Comparison of ENCODE assay signal across 17 mouse cellular contexts in the genomic region with DNA sequence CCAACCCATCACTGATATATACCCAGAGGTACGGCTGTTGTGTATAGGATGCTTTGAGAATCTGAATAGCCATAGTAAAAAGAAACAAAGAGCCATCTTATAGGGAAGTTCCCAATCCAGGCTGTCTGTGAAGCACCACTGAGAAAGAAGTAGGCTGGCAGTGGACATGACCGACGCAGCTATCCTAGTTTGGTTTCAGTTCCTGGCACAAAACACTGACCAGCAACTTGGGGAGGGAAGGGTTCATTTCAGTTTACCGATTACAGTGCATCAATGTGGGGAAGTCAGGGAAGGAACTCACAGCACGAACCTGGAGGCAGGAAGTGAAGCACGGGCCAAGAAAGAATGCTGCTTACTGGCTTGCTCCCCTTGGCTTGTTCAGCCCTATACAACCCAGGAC.
DNase-seq lines count a peak whose midpoint lies in the region; TF ChIP-seq lines count a peak whose summit lies in the region.
"Had no signal": no experiment of that assay in that cellular context is flagged by ENCODE, and none has a peak within 500 bp of the region (broad histone marks: within the 10 kb centered on the region; RNA-seq: fewer than 3 reads in every experiment).

No protein-coding gene starts in this region.

- DNase-seq in heart, adult 8-10 months (ENCODE audit: low spot score): peak; percentile 34
- DNase-seq in heart, postnatal 25 days (ENCODE audit: low spot score): no peak
- DNase-seq in monocyte, adult 2 months (ENCODE audit: low read depth in 1 of 2, low spot score in 2 of 2): peak; percentile 38 to 48
- no peak for DNase-seq in gastrocnemius, adult 8-10 months (ENCODE audit: low spot score in 2 of 2)
- DNase-seq in adipocyte (ENCODE audit: low spot score): no peak
- DNase-seq: adrenal gland, postnatal 14 days; cerebellum, adult 18-20 months; cerebellum, adult 9-11 months; embryo, embryonic 11 days; gastrocnemius, postnatal 10 days had no signal

- H3K79me2 ChIP-seq in macrophage (ENCODE audit: inconsistent target): no peaks in the 10 kb centered on the region

- peaks cover 14% of the 10 kb centered on the region for H3K4me1 ChIP-seq in bone marrow macrophage, adult 2 months (ENCODE audit: control insufficient read depth, insufficient read depth, low read length)
- H3K4me1 ChIP-seq: forebrain, embryonic 15.5 days; hindbrain, embryonic 13.5 days had no signal

- no peak for TF ChIP-seq POLR2A in bone marrow macrophage, adult 2 months (IDR thresholded peaks at IDR 0.05; ENCODE audit: borderline replicate concordance, low read depth, low read length)

- no peak overlapping the region for H3K4me3 ChIP-seq in bone marrow macrophage, adult 2 months (ENCODE audit: insufficient read depth, low read length)
- no peak overlapping the region for H3K4me3 ChIP-seq in macrophage (ENCODE audit: inconsistent target)
- H3K4me3 ChIP-seq: embryonic facial prominence, embryonic 15.5 days; erythroblast, embryonic 14.5 days; forebrain, embryonic 15.5 days; heart, embryonic 13.5 days; hindbrain, embryonic 13.5 days had no signal

- H3K27ac ChIP-seq in bone marrow macrophage, adult 2 months (ENCODE audit: insufficient read depth, low read depth, low read length): peak overlapping the region; percentile 54
- H3K27ac ChIP-seq in macrophage: peak overlapping the region; percentile 72
- H3K27ac ChIP-seq: embryonic facial prominence, embryonic 15.5 days; forebrain, embryonic 15.5 days; heart, embryonic 13.5 days; hindbrain, embryonic 13.5 days had no signal

- TF ChIP-seq CTCF in bone marrow macrophage, adult 2 months (IDR thresholded peaks at IDR 0.05; ENCODE audit: low read depth, low read length): no peak

- WGBS in macrophage (ENCODE audit: missing documents): 23% methylated on average over 6 of the region's 6 CpGs

- intact Hi-C loops in heart, postnatal 25 days (cut with DNase I): no loop called here

- no peaks in the 10 kb centered on the region for H3K36me3 ChIP-seq in macrophage (ENCODE audit: inconsistent target)
- H3K36me3 ChIP-seq: embryonic facial prominence, embryonic 15.5 days; forebrain, embryonic 15.5 days; heart, embryonic 13.5 days; hindbrain, embryonic 13.5 days had no signal

Comparison
In these comparisons a context has a peak if more than half of its experiments do, and no peak if none do; other contexts are left out.
1. DNase-seq: peak in heart, adult 8-10 months (single experiment) and monocyte, adult 2 months (2 of 2); none in heart, postnatal 25 days (single experiment), gastrocnemius, adult 8-10 months (0 of 2) and adipocyte (single experiment).